Mouse (Mus musculus) cerebellum, adult 2 months (tissue): ENCODE data around the gene Proser3.

Experiments
- CTCF ChIP-seq: fragments of 200-500 bp; IDR thresholded peaks from 2 replicates; pipeline ENCODE4 v1.5.1; 2011; ENCODE audit warnings: low read depth, mild to moderate bottlenecking, control low read depth, low read length, moderate library complexity, borderline replicate concordance; ENCODE audit not compliant: insufficient read depth
- POLR2A ChIP-seq: fragments of 200-500 bp; IDR thresholded peaks from 2 replicates; pipeline ENCODE4 v1.6.1; 2011; ENCODE audit warnings: low read length, control low read depth, borderline replicate concordance; ENCODE audit not compliant: insufficient read depth

- TF ChIP-seq POLR2A (no peak), CTCF (no peak)
Observed at GRCm38 (mm10) chr7:30508061-30508460, 44.0 kb downstream of the Proser3 start.
